Mouse (Mus musculus): Measurements from ENCODE around the gene Olfr365.

The Olfr365 gene

GRCm38 (mm10) chr2:37187898-37188297, at the start of gene Olfr365:
Olfr365 (plus strand) TSS chr2:37188198.
- DNase-seq (ENCODE audit: low spot score), result no peak

GRCm38 (mm10) chr2:37139022-37139421, 49.0 kb upstream of the Olfr365 start, which contains the start of gene Olfr364-ps1:
Olfr364-ps1 (plus strand) TSS chr2:37139322.
- no peak for DNase-seq (ENCODE audit: low spot score)

GRCm38 (mm10) chr2:37211274-37211673, 23.3 kb downstream of the Olfr365 start, which contains the start of gene Olfr366:
Olfr366 (plus strand) TSS chr2:37211574.
- DNase-seq (ENCODE audit: low spot score), result no peak

Measured in yolk sac, embryonic 10.5 days (tissue).